Mouse (Mus musculus): ENCODE measurements around the gene Sugct.

GRCm38 (mm10) chr13:16878056-16878455 is 817.3 kb downstream of the Sugct start:
- no peak for TF ChIP-seq CTCF (IDR thresholded peaks at IDR 0.05)
- TF ChIP-seq EP300 (IDR thresholded peaks at IDR 0.05) = no peak
